In the genomic region with DNA sequence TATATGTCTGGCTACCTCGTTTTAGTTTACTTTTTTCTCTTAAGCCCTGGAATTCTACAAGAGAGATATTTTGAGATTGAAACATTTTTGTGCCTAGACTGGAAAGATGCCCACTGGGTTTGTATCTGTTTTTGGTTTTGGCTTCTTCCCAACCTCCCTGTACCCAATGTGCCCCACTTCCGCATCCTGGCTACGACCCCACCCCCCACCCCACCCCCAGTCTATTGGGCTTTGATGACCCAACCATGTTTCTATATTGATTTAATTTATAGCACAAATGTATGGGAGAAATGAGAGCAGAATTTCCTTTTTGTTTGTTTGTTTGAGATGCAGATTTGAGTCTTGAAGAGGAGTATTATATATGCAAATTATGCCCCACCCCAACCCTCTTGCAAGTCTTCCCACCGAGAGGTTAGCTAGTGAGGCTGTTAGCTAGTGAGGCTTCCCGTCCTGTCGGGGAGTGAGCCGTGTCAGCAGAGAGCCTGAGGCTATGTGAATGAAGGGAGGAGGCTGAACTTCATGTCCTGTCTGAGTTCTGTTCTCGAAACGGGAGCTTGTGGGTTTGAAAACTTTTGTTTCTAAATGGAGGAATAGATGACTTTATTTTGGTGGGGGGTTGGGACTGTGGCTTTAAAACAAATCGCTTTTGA, we compare ENCODE assay signal across 8 mouse cellular contexts. TPM values are rescaled to one million over a fixed set of nuclear protein-coding genes. Genes with fewer than 3 reads are reported as not detected.
DNase-seq lines count a peak whose midpoint lies in the region; ATAC-seq and TF ChIP-seq lines count a peak whose summit lies in the region.
"Not testable (repeated sequence)": the region's sequence is repeated elsewhere in the genome, so short reads cannot be mapped to it uniquely, and the experiment has no call there.

No protein-coding gene starts in this region.

- peaks cover 55% of the 10 kb centered on the region for H3K36me3 ChIP-seq in G1E (replicated peaks)
- H3K36me3 ChIP-seq in forebrain, embryonic 15.5 days; hindbrain, embryonic 15.5 days; limb, embryonic 11.5 days (ENCODE audit: control insufficient read depth, insufficient read depth, low read length); macrophage (ENCODE audit: inconsistent target): not testable (repeated sequence)

- TF ChIP-seq POLR2A in cerebellum, adult 2 months (IDR thresholded peaks at IDR 0.05; ENCODE audit: borderline replicate concordance, insufficient read depth, low read length); olfactory bulb, adult 2 months (IDR thresholded peaks at IDR 0.05; ENCODE audit: insufficient read depth, low read depth, low read length): not testable (repeated sequence)

- H3K4me2 ChIP-seq in forebrain, embryonic 15.5 days (replicated peaks): peak overlapping the region; percentile 95
- peak overlapping the region; percentile 99 for H3K4me2 ChIP-seq in hindbrain, embryonic 15.5 days
- H3K4me2 ChIP-seq in limb, embryonic 11.5 days (ENCODE audit: low read depth, severe bottlenecking): peak overlapping the region; percentile 96

- H3K4me3 ChIP-seq in G1E (ENCODE audit: low read depth, low read length): peak overlapping the region; percentile 67
- peak overlapping the region; percentile 42 for H3K4me3 ChIP-seq in cerebellum, adult 2 months (replicated peaks; ENCODE audit: insufficient read depth, low read depth, low read length)
- peak overlapping the region; percentile 69 for H3K4me3 ChIP-seq in forebrain, embryonic 15.5 days
- peak overlapping the region; percentile 76 for H3K4me3 ChIP-seq in hindbrain, embryonic 15.5 days
- H3K4me3 ChIP-seq in limb, embryonic 11.5 days (ENCODE audit: low read depth, low read length): peak overlapping the region; percentile 9
- H3K4me3 ChIP-seq in macrophage (ENCODE audit: inconsistent target): peak overlapping the region; percentile 54; the same call in 1 of the 2 replicates
- peak overlapping the region; percentile 36 for H3K4me3 ChIP-seq in olfactory bulb, adult 2 months (ENCODE audit: insufficient read depth, low read depth, low read length)

- ATAC-seq in G1E (ENCODE audit: extremely low read depth, insufficient number of reproducible peaks, low FRiP score, poor library complexity, severe bottlenecking): 0 out of 2 replicates have a peak, but pooled peaks have one; percentile 31
- ATAC-seq in forebrain, embryonic 15.5 days (replicated peaks); hindbrain, embryonic 15.5 days (ENCODE audit: low FRiP score, low read depth); limb, embryonic 11.5 days (ENCODE audit: insufficient number of reproducible peaks, low FRiP score, low TSS enrichment, low read depth): not testable (repeated sequence)

- H3K79me2 ChIP-seq in macrophage (ENCODE audit: inconsistent target): peaks cover 45% of the 10 kb centered on the region

- peak overlapping the region; percentile 37 for H3K9ac ChIP-seq in forebrain, embryonic 15.5 days (replicated peaks)
- 0 out of 2 replicates have a peak overlapping the region, but pooled peaks have one; percentile 8 for H3K9ac ChIP-seq in hindbrain, embryonic 15.5 days
- H3K9ac ChIP-seq in limb, embryonic 11.5 days (ENCODE audit: low read length): not testable (repeated sequence)

- not testable (repeated sequence) for H3K9me3 ChIP-seq in G1E (replicated peaks); forebrain, embryonic 15.5 days; hindbrain, embryonic 15.5 days; limb, embryonic 11.5 days (ENCODE audit: control insufficient read depth, low read length)

- WGBS in cerebellum, adult 2 months: 6% methylated on average over 10 of the region's 10 CpGs
- 3% methylated on average over 10 of the region's 10 CpGs for WGBS in forebrain, embryonic 15.5 days
- WGBS in hindbrain, embryonic 15.5 days: 5% methylated on average over 10 of the region's 10 CpGs
- 4% methylated on average over 10 of the region's 10 CpGs for WGBS in limb, embryonic 11.5 days
- 6% methylated on average over 8 of the region's 10 CpGs for WGBS in macrophage (ENCODE audit: missing documents)
- 4% methylated on average over 10 of the region's 10 CpGs for WGBS in olfactory bulb, adult 2 months

- not testable (repeated sequence) for TF ChIP-seq CTCF in G1E (IDR thresholded peaks at IDR 0.05; ENCODE audit: low read depth, low read length); cerebellum, adult 2 months (IDR thresholded peaks at IDR 0.05; ENCODE audit: borderline replicate concordance, insufficient read depth, low read depth, low read length); olfactory bulb, adult 2 months (IDR thresholded peaks at IDR 0.05; ENCODE audit: insufficient read depth, low read depth, low read length)

- peak; percentile 31 for DNase-seq in G1E (ENCODE audit: low spot score)
- DNase-seq in cerebellum, adult 2 months: peak in 1 of 2 experiments; percentile 24
- peak; percentile 52 for DNase-seq in limb, embryonic 11.5 days (ENCODE audit: low spot score)
- peak; percentile 17 for DNase-seq in yolk sac, embryonic 10.5 days (ENCODE audit: low spot score)

- H3K4me1 ChIP-seq in G1E (ENCODE audit: insufficient read depth, low read depth, low read length): peaks cover 66% of the 10 kb centered on the region
- H3K4me1 ChIP-seq in cerebellum, adult 2 months (ENCODE audit: control insufficient read depth, insufficient read depth, low read length): peaks cover 10% of the 10 kb centered on the region
- peaks cover 42% of the 10 kb centered on the region for H3K4me1 ChIP-seq in forebrain, embryonic 15.5 days
- H3K4me1 ChIP-seq in hindbrain, embryonic 15.5 days (replicated peaks): peaks cover 45% of the 10 kb centered on the region
- H3K4me1 ChIP-seq in limb, embryonic 11.5 days (ENCODE audit: control insufficient read depth, insufficient read depth, low read length): peaks cover 30% of the 10 kb centered on the region
- peaks cover 22% of the 10 kb centered on the region for H3K4me1 ChIP-seq in olfactory bulb, adult 2 months (ENCODE audit: control insufficient read depth, insufficient read depth, low read length)

- H3K27me3 ChIP-seq in G1E (ENCODE audit: insufficient read depth, low read length); cerebellum, adult 2 months (ENCODE audit: control insufficient read depth, insufficient read depth, low read length); forebrain, embryonic 15.5 days; hindbrain, embryonic 15.5 days; limb, embryonic 11.5 days (ENCODE audit: control insufficient read depth, insufficient read depth, low read length): not testable (repeated sequence)

- H3K27ac ChIP-seq in cerebellum, adult 2 months (ENCODE audit: insufficient read depth, low read length); forebrain, embryonic 15.5 days (replicated peaks); hindbrain, embryonic 15.5 days (replicated peaks); limb, embryonic 11.5 days (replicated peaks; ENCODE audit: low read depth, low read length); macrophage; olfactory bulb, adult 2 months (ENCODE audit: insufficient read depth, low read depth, low read length): not testable (repeated sequence)

RNA-seq across cellular contexts. Expression of a gene that starts 2.4 kb away (rescaled TPM):
- total RNA-seq in G1E (2014; fragmentation: Nextera tagmentation) (69.2 and 81.1 TPM in 2 replicates), G1E (2017) (48.6 and 50.8 TPM in 2 replicates)
- polyA plus RNA-seq in G1E (2012) (71.3 and 74.2 TPM in 2 replicates), macrophage (2018) (15.0 to 19.3 TPM (median 15.8 TPM) in 3 replicates)
- 34.1 TPM in 2 replicates for polyA plus RNA-seq in cerebellum, adult 2 months (2012; rRNA removed)
- 3.7 and 4.0 TPM in 2 replicates for polyA plus RNA-seq in forebrain, embryonic 15.5 days (2015; fragmentation: Nextera tagmentation; extraction: Ambion mirVana)
- polyA plus RNA-seq in hindbrain, embryonic 15.5 days (2015; fragmentation: Nextera tagmentation; extraction: Ambion mirVana): 2.3 and 2.4 TPM in 2 replicates
- 5.7 and 6.7 TPM in 2 replicates for polyA plus RNA-seq in limb, embryonic 11.5 days (2014; fragmentation: Nextera tagmentation; extraction: Ambion mirVana)
- 10 to 100 TPM in 5 of 26 experiments, 1 to 10 TPM in 21; 1.3 to 13.3 (median 4.3) TPM for total RNA-seq in macrophage (2018; cell fraction: chromatin; rRNA removed)
- total RNA-seq in macrophage (2018; cell fraction: cytosol; rRNA removed): 10 to 100 TPM; 12.1 to 27.8 (median 20.1) TPM
- 10 to 100 TPM in 20 of 26 experiments, 1 to 10 TPM in 6; 7.9 to 40.7 (median 20.2) TPM for total RNA-seq in macrophage (2018; cell fraction: nucleus; rRNA removed)
- polyA plus RNA-seq in olfactory bulb, adult 2 months (2012; ENCODE audit: insufficient read depth, insufficient read length, low replicate concordance, missing spikeins): not detected in 2 replicates

Comparison
In these comparisons a context has a peak if more than half of its experiments do, and no peak if none do; other contexts are left out.
1. H3K4me3 ChIP-seq: peak in every context shown above with its lines; median percentile 76 in hindbrain, embryonic 15.5 days; 69 in forebrain, embryonic 15.5 days; 67 in G1E; 54 in macrophage; 42 in cerebellum, adult 2 months; 36 in olfactory bulb, adult 2 months; 9 in limb, embryonic 11.5 days.